Mouse (Mus musculus) cerebellum, adult 2 months (tissue): Measurements from ENCODE around the gene BC037034.

ENCODE experiments used
- CTCF ChIP-seq: fragments of 200-500 bp; IDR thresholded peaks from 2 replicates; pipeline ENCODE4 v1.5.1; 2011; ENCODE audit warnings: low read depth, mild to moderate bottlenecking, control low read depth, low read length, moderate library complexity, borderline replicate concordance; ENCODE audit not compliant: insufficient read depth
- POLR2A ChIP-seq: fragments of 200-500 bp; IDR thresholded peaks from 2 replicates; pipeline ENCODE4 v1.6.1; 2011; ENCODE audit warnings: low read length, control low read depth, borderline replicate concordance; ENCODE audit not compliant: insufficient read depth

- TF ChIP-seq CTCF, result no peak
- TF ChIP-seq POLR2A, result no peak
Measured at GRCm38 (mm10) chr5:138256966-138257584, 6.8 kb downstream of the BC037034 start.
